Mouse (Mus musculus) layer of hippocampus, postnatal 36 days (tissue): ENCODE results near the gene Sdhaf4. TPM values are rescaled to one million over a fixed set of nuclear protein-coding genes. Genes with fewer than 3 reads are reported as not detected.

Experiments used
- DNase-seq, 2 experiments: peaks; one replicate each; pipeline ENCODE4 v3.0.0; 2022
- total RNA-seq, 2 experiments: library from RNA; stranded (reverse); gene quantifications; 2 replicates each; pipeline ENCODE4 v1.2.3; 2021

The Sdhaf4 gene
- total RNA-seq, 2 experiments from 2014 or later, result 39.5 to 53.5 TPM

GRCm38 (mm10) chr1:23955539-23955938 is 49.9 kb downstream of the Sdhaf4 start:
- no peak for DNase-seq

- DNase-seq, result no peak
Observed at GRCm38 (mm10) chr1:23953921-23954320, 51.5 kb downstream of the Sdhaf4 start.

GRCm38 (mm10) chr1:23948778-23949699 is 56.4 kb downstream of the Sdhaf4 start:
- DNase-seq, result no peak

DNA sequence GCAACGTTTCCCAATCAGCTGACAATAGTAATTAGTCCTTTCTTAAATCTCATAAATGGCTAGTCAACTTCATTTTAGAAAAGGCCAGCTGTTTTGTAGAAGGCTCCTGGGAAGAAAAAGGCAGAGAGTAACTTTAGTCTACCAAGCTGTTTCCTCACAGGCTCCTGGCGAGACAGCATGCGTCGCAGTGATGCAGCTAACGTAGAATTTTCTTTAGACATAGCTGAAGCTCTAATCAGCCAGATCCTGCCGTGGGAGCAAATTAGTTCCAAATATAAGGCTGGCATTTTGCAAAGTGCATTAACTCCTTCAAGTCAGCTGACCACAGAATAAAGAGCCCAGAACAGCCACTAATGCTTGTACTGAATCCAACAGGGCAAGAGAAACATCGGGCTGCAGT is 57.2 kb downstream of the Sdhaf4 start:
- no peak for DNase-seq

Other genes with a start within 250 kb of the Sdhaf4 start
- gene B3gat2, start 243.9 kb downstream of the Sdhaf4 start, total RNA-seq, result 10 to 100 TPM; 13.4 to 14.3 TPM
- 100 to 1,000 TPM; 136 to 152 TPM for gene Smap1, start 83.3 kb downstream of the Sdhaf4 start, total RNA-seq
- 10 to 100 TPM; 24.9 to 25.4 TPM for gene Fam135a, start 94.7 kb upstream of the Sdhaf4 start, total RNA-seq
- under 1 TPM; 0.33 to 0.57 TPM for gene Col9a1, start 172.0 kb upstream of the Sdhaf4 start, total RNA-seq